ENCODE assay signal across 8 mouse cellular contexts in genomic region chr11:52359686-52360470, GRCm38 (mm10). TPM values are rescaled to one million over a fixed set of nuclear protein-coding genes. Genes with fewer than 3 reads are reported as not detected.
DNase-seq lines count a peak whose midpoint lies in the region; ATAC-seq and TF ChIP-seq lines count a peak whose summit lies in the region.

No protein-coding gene starts in this region.

- H3K4me1 ChIP-seq in ES-E14 (ENCODE audit: control insufficient read depth in 2 of 2, insufficient read depth in 2 of 2, low read length in 2 of 2, poor library complexity in 1 of 2), result peaks cover 6 to 12% of the 10 kb centered on the region in 2 experiments; a peak in 2 of 4 replicates
- H3K4me1 ChIP-seq in hindbrain, embryonic 16.5 days (ENCODE audit: control insufficient read depth, insufficient read depth, low read depth, low read length), result peaks cover 29% of the 10 kb centered on the region
- peaks cover 35% of the 10 kb centered on the region for H3K4me1 ChIP-seq in liver, postnatal 0 days (ENCODE audit: insufficient read depth)

- in situ Hi-C loops in ES-E14 (cut with MboI; ENCODE audit: low sequenced_read_pairs in 2 of 2, unreplicated experiment in 2 of 2), result no loop called here

- no peak for TF ChIP-seq EP300 in liver, postnatal 0 days (IDR thresholded peaks at IDR 0.05; ENCODE audit: low read depth)

- H3K27ac ChIP-seq in ES-E14 (ENCODE audit: insufficient read depth, low read depth, low read length, poor library complexity, severe bottlenecking), result peak overlapping the region; percentile 98
- H3K27ac ChIP-seq in hindbrain, embryonic 16.5 days (ENCODE audit: low read depth, low read length), result peak overlapping the region; percentile 96
- peak overlapping the region; percentile 94 for H3K27ac ChIP-seq in liver, postnatal 0 days (ENCODE audit: low read depth)

- H3K9ac ChIP-seq in ES-E14 (ENCODE audit: insufficient read depth, low read depth, low read length, poor library complexity, severe bottlenecking), result peak overlapping the region; percentile 94
- H3K9ac ChIP-seq in hindbrain, embryonic 16.5 days (ENCODE audit: low read depth, low read length), result peak overlapping the region; percentile 82
- peak overlapping the region; percentile 89 for H3K9ac ChIP-seq in liver, postnatal 0 days (replicated peaks)

- H3K9me3 ChIP-seq in ES-E14 (ENCODE audit: control insufficient read depth, insufficient read depth, low read depth, low read length), result peaks cover 1% of the 10 kb centered on the region; the same call in 1 of the 2 replicates
- H3K9me3 ChIP-seq in hindbrain, embryonic 16.5 days (ENCODE audit: control insufficient read depth, low read length), result no peaks in the 10 kb centered on the region
- H3K9me3 ChIP-seq in liver, postnatal 0 days (ENCODE audit: low read length), result no peaks in the 10 kb centered on the region

- H3K36me3 ChIP-seq in ES-E14 (ENCODE audit: control insufficient read depth, insufficient read depth, low read length, poor library complexity, severe bottlenecking), result no peaks in the 10 kb centered on the region
- H3K36me3 ChIP-seq in hindbrain, embryonic 16.5 days (ENCODE audit: control insufficient read depth, insufficient read depth, low read length), result no peaks in the 10 kb centered on the region
- no peaks in the 10 kb centered on the region for H3K36me3 ChIP-seq in liver, postnatal 0 days (replicated peaks; ENCODE audit: insufficient read depth, low read length)

- WGBS in hindbrain, embryonic 16.5 days, result 14% methylated on average over 22 of the region's 22 CpGs
- 14% methylated on average over 22 of the region's 22 CpGs for WGBS in liver, postnatal 0 days (ENCODE audit: insufficient replicate concordance)

- H3K4me2 ChIP-seq in hindbrain, embryonic 16.5 days (ENCODE audit: low read length), result peak overlapping the region; percentile 72
- peak overlapping the region; percentile 91 for H3K4me2 ChIP-seq in liver, postnatal 0 days (ENCODE audit: low read depth, low read length)

- H3K4me3 ChIP-seq in ES-E14 (ENCODE audit: insufficient read depth in 1 of 2, low read depth in 1 of 2, low read length in 2 of 2, poor library complexity in 1 of 2, severe bottlenecking in 1 of 2), result peak overlapping the region; percentile 69 to 90
- peak overlapping the region; percentile 72 for H3K4me3 ChIP-seq in hindbrain, embryonic 16.5 days (ENCODE audit: low read length)
- H3K4me3 ChIP-seq in liver, postnatal 0 days (ENCODE audit: low read depth, low read length), result peak overlapping the region; percentile 76

- H3K27me3 ChIP-seq in hindbrain, embryonic 16.5 days (replicated peaks; ENCODE audit: control insufficient read depth, insufficient read depth, low read length), result no peaks in the 10 kb centered on the region
- H3K27me3 ChIP-seq in liver, postnatal 0 days (ENCODE audit: insufficient read depth, low read length), result no peaks in the 10 kb centered on the region

- peak; percentile 13 for ATAC-seq in hindbrain, embryonic 16.5 days
- peak; percentile 46 for ATAC-seq in liver, postnatal 0 days
- ATAC-seq in neutrophil, adult 5-6 weeks (ENCODE audit: extremely low read depth, insufficient number of reproducible peaks, low FRiP score, poor library complexity, severe bottlenecking), result 0 out of 2 replicates have a peak, but pooled peaks have one; percentile 2

- peak; percentile 54 to 57 for DNase-seq in adrenal gland, postnatal 36 days
- no peak for DNase-seq in adrenal gland, postnatal 14 days
- DNase-seq in ES-E14 (ENCODE audit: low read depth, low spot score), result peak; percentile 81
- DNase-seq in fibroblast of lung, adult 2 months (ENCODE audit: low read depth), result peak; percentile 65
- DNase-seq in liver, postnatal 0 days, result no peak
- no peak for DNase-seq in right cerebral cortex, adult 2 months (ENCODE audit: low spot score in 2 of 2)

- no peak for TF ChIP-seq CTCF in liver, postnatal 0 days (IDR thresholded peaks at IDR 0.05; ENCODE audit: low read depth)

TF ChIP-seq in ES-E14, 5 proteins besides CTCF, POLR2A, EP300 and RAD21:
- TF ChIP-seq CHD2 (IDR thresholded peaks at IDR 0.05; ENCODE audit: low read depth, low read length), result no peak; the same call in 1 of the 2 replicates
- TF ChIP-seq HCFC1 (IDR thresholded peaks at IDR 0.05; ENCODE audit: borderline replicate concordance, insufficient read depth, low read length), result no peak
- TF ChIP-seq MAFK (IDR thresholded peaks at IDR 0.05; ENCODE audit: insufficient read depth, low read depth, low read length), result peak; percentile 96
- TF ChIP-seq ZNF384 (IDR thresholded peaks at IDR 0.05; ENCODE audit: low read depth, low read length), result no peak
TF ChIP-seq in ES-E14: peak in this region for 1.

RNA-seq across cellular contexts. Expression of gene Vdac1, which starts 0.8 kb away (rescaled TPM):
- total RNA-seq in adrenal gland, postnatal 36 days (2021), result 100 to 1,000 TPM; 433 to 439 TPM
- total RNA-seq in adrenal gland, postnatal 14 days (2021), result 309 and 313 TPM in 2 replicates
- total RNA-seq in ES-E14 (2012; rRNA removed), result 238 and 268 TPM in 2 replicates
- 411 and 440 TPM in 2 replicates for polyA plus RNA-seq in hindbrain, embryonic 16.5 days (2015; fragmentation: Nextera tagmentation; extraction: Ambion mirVana)
- 101 and 104 TPM in 2 replicates for polyA plus RNA-seq in liver, postnatal 0 days (2015; fragmentation: Nextera tagmentation; extraction: Ambion mirVana)
- 42.9 and 53.9 TPM in 2 replicates for total RNA-seq in neutrophil, adult 5-6 weeks (2017)

RNA-seq across cellular contexts. Expression of gene 9530068E07Rik, which starts 36.4 kb away (rescaled TPM):
- 100 to 1,000 TPM; 156 to 165 TPM for total RNA-seq in adrenal gland, postnatal 36 days (2021)
- total RNA-seq in adrenal gland, postnatal 14 days (2021), result 137 and 146 TPM in 2 replicates
- total RNA-seq in ES-E14 (2012; rRNA removed), result 54.7 and 55.0 TPM in 2 replicates
- 136 and 145 TPM in 2 replicates for polyA plus RNA-seq in hindbrain, embryonic 16.5 days (2015; fragmentation: Nextera tagmentation; extraction: Ambion mirVana)
- polyA plus RNA-seq in liver, postnatal 0 days (2015; fragmentation: Nextera tagmentation; extraction: Ambion mirVana), result 82.4 and 88.9 TPM in 2 replicates
- 60.3 and 71.5 TPM in 2 replicates for total RNA-seq in neutrophil, adult 5-6 weeks (2017)

Comparison
In these comparisons a context has a peak if more than half of its experiments do, and no peak if none do; other contexts are left out.
1. DNase-seq: peak in adrenal gland, postnatal 36 days (2 of 2), ES-E14 (single experiment) and fibroblast of lung, adult 2 months (single experiment); none in adrenal gland, postnatal 14 days (single experiment), liver, postnatal 0 days (single experiment) and right cerebral cortex, adult 2 months (0 of 2).
2. Peak in every context shown above with its lines, with median percentiles within 50 percentile points of each other: H3K27ac ChIP-seq, H3K4me3 ChIP-seq, H3K9ac ChIP-seq and ATAC-seq.